Comparison of ENCODE assay signal across 18 mouse cellular contexts in genomic region chr15:78024211-78024610, GRCm38 (mm10). TPM values are rescaled to one million over a fixed set of nuclear protein-coding genes. Genes with fewer than 3 reads are reported as not detected.
DNase-seq lines count a peak whose midpoint lies in the region; ATAC-seq and TF ChIP-seq lines count a peak whose summit lies in the region.
"Had no signal": no experiment of that assay in that cellular context is flagged by ENCODE, and none has a peak within 500 bp of the region (broad histone marks: within the 10 kb centered on the region; RNA-seq: fewer than 3 reads in every experiment).

No protein-coding gene starts in this region.

- H3K4me3 ChIP-seq in liver, adult 2 months (ENCODE audit: insufficient read depth, low read depth, low read length): no peak overlapping the region
- H3K4me3 ChIP-seq in liver, embryonic 11.5 days (ENCODE audit: low read depth, low read length): no peak overlapping the region
- no peak overlapping the region for H3K4me3 ChIP-seq in liver, embryonic 14.5 days (ENCODE audit: insufficient read depth in 1 of 2, low read depth in 2 of 2, low read length in 2 of 2)
- H3K4me3 ChIP-seq in liver, postnatal 0 days (ENCODE audit: low read depth, low read length): no peak overlapping the region
- no peak overlapping the region for H3K4me3 ChIP-seq in hindbrain, embryonic 14.5 days (replicated peaks; ENCODE audit: low read length)
- H3K4me3 ChIP-seq: embryonic facial prominence, embryonic 10.5 days; embryonic facial prominence, embryonic 12.5 days; forebrain, embryonic 13.5 days; forebrain, embryonic 15.5 days had no signal

- no peaks in the 10 kb centered on the region for H3K79me2 ChIP-seq in liver, adult 2 months (ENCODE audit: control insufficient read depth, insufficient read depth, low read length)

- H3K9ac ChIP-seq in liver, adult 2 months (ENCODE audit: low read depth, low read length): no peak overlapping the region
- no peak overlapping the region for H3K9ac ChIP-seq in liver, embryonic 11.5 days (ENCODE audit: low read depth, low read length)
- no peak overlapping the region for H3K9ac ChIP-seq in liver, embryonic 14.5 days (replicated peaks)
- no peak overlapping the region for H3K9ac ChIP-seq in liver, postnatal 0 days (replicated peaks)
- no peak overlapping the region for H3K9ac ChIP-seq in hindbrain, embryonic 14.5 days
- H3K9ac ChIP-seq: embryonic facial prominence, embryonic 12.5 days; forebrain, embryonic 13.5 days; forebrain, embryonic 15.5 days had no signal

- no peak for TF ChIP-seq POLR2A in liver, adult 2 months (IDR thresholded peaks at IDR 0.05; ENCODE audit: extremely low read depth, insufficient read depth, low read length)

- no peaks in the 10 kb centered on the region for H3K27me3 ChIP-seq in liver, adult 2 months (ENCODE audit: control insufficient read depth, insufficient read depth, low read length)
- H3K27me3 ChIP-seq in liver, embryonic 11.5 days (replicated peaks; ENCODE audit: control insufficient read depth, insufficient read depth, low read length): no peaks in the 10 kb centered on the region
- no peaks in the 10 kb centered on the region for H3K27me3 ChIP-seq in liver, embryonic 14.5 days (ENCODE audit: control insufficient read depth, insufficient read depth, low read length)
- H3K27me3 ChIP-seq in liver, postnatal 0 days (ENCODE audit: insufficient read depth, low read length): no peaks in the 10 kb centered on the region
- no peaks in the 10 kb centered on the region for H3K27me3 ChIP-seq in hindbrain, embryonic 14.5 days (ENCODE audit: control insufficient read depth, insufficient read depth, low read length)
- H3K27me3 ChIP-seq: embryonic facial prominence, embryonic 12.5 days; forebrain, embryonic 13.5 days; forebrain, embryonic 15.5 days had no signal

- H3K4me1 ChIP-seq in liver, adult 2 months (ENCODE audit: control insufficient read depth, insufficient read depth, low read length): no peaks in the 10 kb centered on the region
- no peaks in the 10 kb centered on the region for H3K4me1 ChIP-seq in liver, embryonic 11.5 days (replicated peaks; ENCODE audit: control insufficient read depth, insufficient read depth, low read length)
- peaks cover 0 to 3% of the 10 kb centered on the region in 2 experiments; a peak in 2 of 4 replicates for H3K4me1 ChIP-seq in liver, embryonic 14.5 days (replicated peaks; ENCODE audit: control insufficient read depth in 2 of 2, insufficient read depth in 2 of 2, low read length in 1 of 2)
- no peaks in the 10 kb centered on the region for H3K4me1 ChIP-seq in liver, postnatal 0 days (ENCODE audit: insufficient read depth)
- H3K4me1 ChIP-seq in hindbrain, embryonic 14.5 days (replicated peaks; ENCODE audit: control insufficient read depth, insufficient read depth, low read length): no peaks in the 10 kb centered on the region
- H3K4me1 ChIP-seq: embryonic facial prominence, embryonic 10.5 days; embryonic facial prominence, embryonic 12.5 days had no signal

- no peaks in the 10 kb centered on the region for H3K9me3 ChIP-seq in liver, embryonic 11.5 days (ENCODE audit: control insufficient read depth, low read length)
- H3K9me3 ChIP-seq in liver, embryonic 14.5 days (ENCODE audit: control insufficient read depth, low read length): no peaks in the 10 kb centered on the region
- H3K9me3 ChIP-seq in liver, postnatal 0 days (ENCODE audit: low read length): no peaks in the 10 kb centered on the region
- no peaks in the 10 kb centered on the region for H3K9me3 ChIP-seq in hindbrain, embryonic 14.5 days (ENCODE audit: control insufficient read depth, low read length)
- H3K9me3 ChIP-seq: embryonic facial prominence, embryonic 10.5 days; embryonic facial prominence, embryonic 12.5 days; forebrain, embryonic 13.5 days; forebrain, embryonic 15.5 days had no signal

- TF ChIP-seq CTCF in liver, adult 2 months (IDR thresholded peaks at IDR 0.05; ENCODE audit: low read depth, low read length): no peak
- TF ChIP-seq CTCF in liver, embryonic 14.5 days (IDR thresholded peaks at IDR 0.05; ENCODE audit: low read depth): no peak
- no peak for TF ChIP-seq CTCF in liver, postnatal 0 days (IDR thresholded peaks at IDR 0.05; ENCODE audit: low read depth)

- ATAC-seq in liver, embryonic 11.5 days (replicated peaks; ENCODE audit: low FRiP score): no peak
- ATAC-seq in liver, embryonic 14.5 days (ENCODE audit: insufficient read depth): no peak
- no peak for ATAC-seq in liver, postnatal 0 days
- no peak for ATAC-seq in hindbrain, embryonic 14.5 days (ENCODE audit: low FRiP score)
- ATAC-seq: forebrain, embryonic 13.5 days; forebrain, embryonic 15.5 days had no signal

- no peak overlapping the region for H3K27ac ChIP-seq in liver, adult 2 months (replicated peaks; ENCODE audit: insufficient read depth, low read depth, low read length)
- no peak overlapping the region for H3K27ac ChIP-seq in liver, embryonic 11.5 days (ENCODE audit: low read depth, low read length)
- H3K27ac ChIP-seq in liver, embryonic 14.5 days: no peak overlapping the region
- no peak overlapping the region for H3K27ac ChIP-seq in liver, postnatal 0 days (ENCODE audit: low read depth)
- no peak overlapping the region for H3K27ac ChIP-seq in hindbrain, embryonic 14.5 days
- H3K27ac ChIP-seq: embryonic facial prominence, embryonic 10.5 days; embryonic facial prominence, embryonic 12.5 days; forebrain, embryonic 13.5 days; forebrain, embryonic 15.5 days had no signal

- no peak for TF ChIP-seq EP300 in liver, embryonic 14.5 days (IDR thresholded peaks at IDR 0.05; ENCODE audit: low read depth)
- TF ChIP-seq EP300 in liver, postnatal 0 days (IDR thresholded peaks at IDR 0.05; ENCODE audit: low read depth): no peak

- H3K4me2 ChIP-seq in liver, embryonic 11.5 days: no peak overlapping the region
- no peak overlapping the region for H3K4me2 ChIP-seq in liver, embryonic 14.5 days (ENCODE audit: low read depth)
- no peak overlapping the region for H3K4me2 ChIP-seq in liver, postnatal 0 days (ENCODE audit: low read depth, low read length)
- H3K4me2 ChIP-seq in hindbrain, embryonic 14.5 days (replicated peaks): no peak overlapping the region
- H3K4me2 ChIP-seq: embryonic facial prominence, embryonic 12.5 days; forebrain, embryonic 13.5 days; forebrain, embryonic 15.5 days had no signal

- no peaks in the 10 kb centered on the region for H3K36me3 ChIP-seq in liver, adult 2 months (ENCODE audit: control insufficient read depth, insufficient read depth, low read length)
- no peaks in the 10 kb centered on the region for H3K36me3 ChIP-seq in liver, embryonic 11.5 days (ENCODE audit: control insufficient read depth, insufficient read depth, low read length)
- H3K36me3 ChIP-seq in liver, embryonic 14.5 days (replicated peaks; ENCODE audit: control insufficient read depth, insufficient read depth, low read depth): no peaks in the 10 kb centered on the region
- no peaks in the 10 kb centered on the region for H3K36me3 ChIP-seq in liver, postnatal 0 days (replicated peaks; ENCODE audit: insufficient read depth, low read length)
- no peaks in the 10 kb centered on the region for H3K36me3 ChIP-seq in hindbrain, embryonic 14.5 days (replicated peaks; ENCODE audit: control insufficient read depth, insufficient read depth)
- H3K36me3 ChIP-seq: embryonic facial prominence, embryonic 10.5 days; embryonic facial prominence, embryonic 12.5 days; forebrain, embryonic 15.5 days had no signal

- WGBS in liver, adult 2 months: 18% methylated on average over 4 of the region's 4 CpGs
- 72% methylated on average over 4 of the region's 4 CpGs for WGBS in liver, embryonic 11.5 days
- WGBS in liver, embryonic 14.5 days (ENCODE audit: insufficient replicate concordance): 41% methylated on average over 4 of the region's 4 CpGs
- 41% methylated on average over 4 of the region's 4 CpGs for WGBS in liver, postnatal 0 days (ENCODE audit: insufficient replicate concordance)
- 70% methylated on average over 4 of the region's 4 CpGs for WGBS in hindbrain, embryonic 14.5 days

- DNase-seq in liver, adult 2 months (ENCODE audit: extremely low read depth, low read depth, low spot score): peak; percentile 57
- no peak for DNase-seq in liver, embryonic 11.5 days (ENCODE audit: low spot score)
- peak in 2 of 3 experiments; percentile 6 to 9 for DNase-seq in liver, embryonic 14.5 days (ENCODE audit: low read depth in 3 of 3, low spot score in 3 of 3)
- DNase-seq in liver, postnatal 0 days: peak; percentile 29
- no peak for DNase-seq in adrenal gland, adult 18-20 months (ENCODE audit: low spot score in 2 of 2)
- no peak for DNase-seq in hindbrain, embryonic 14.5 days (ENCODE audit: low spot score)
- DNase-seq: adrenal gland, adult 8-10 months; adrenal gland, postnatal 14 days; adrenal gland, postnatal 36 days; cerebellum, adult 11-12 months; cerebellum, adult 2 months; cerebellum, adult 9-10 months; cerebellum, postnatal 10 days; cerebellum, postnatal 25 days had no signal

RNA-seq across cellular contexts. Expression of gene Eif3d, which starts 53.6 kb away (rescaled TPM):
- total RNA-seq in liver, adult 2 months (2014; rRNA removed): 57.3 and 61.3 TPM in 2 replicates
- polyA plus RNA-seq in liver, adult 2 months (2012; rRNA removed): 92.9 and 115 TPM in 2 replicates
- polyA plus RNA-seq in liver, embryonic 11.5 days (2014; fragmentation: Nextera tagmentation; extraction: Ambion mirVana): 327 and 368 TPM in 2 replicates
- 119 and 143 TPM in 2 replicates for polyA plus RNA-seq in liver, embryonic 14.5 days (2012; rRNA removed)
- 129 and 132 TPM in 2 replicates for polyA plus RNA-seq in liver, embryonic 14.5 days (2014; fragmentation: Nextera tagmentation; extraction: Ambion mirVana)
- 61.2 and 68.4 TPM in 2 replicates for polyA plus RNA-seq in liver, postnatal 0 days (2015; fragmentation: Nextera tagmentation; extraction: Ambion mirVana)
- total RNA-seq in adrenal gland, adult 18-20 months (2021): 100 to 1,000 TPM; 149 to 156 TPM
- 167 and 177 TPM in 2 replicates for polyA plus RNA-seq in hindbrain, embryonic 14.5 days (2014; fragmentation: Nextera tagmentation; extraction: Ambion mirVana)

Comparison
In these comparisons a context has a peak if more than half of its experiments do, and no peak if none do; other contexts are left out.
1. DNase-seq: peak in liver, adult 2 months (single experiment), liver, embryonic 14.5 days (2 of 3) and liver, postnatal 0 days (single experiment); none in liver, embryonic 11.5 days (single experiment), adrenal gland, adult 18-20 months (0 of 2) and hindbrain, embryonic 14.5 days (single experiment).